Mouse (Mus musculus) CD4-positive helper T cell, adult 2 months (primary cell): Measurements from ENCODE around the gene Gm21028.
"Not testable (repeated sequence)": the region's sequence is repeated elsewhere in the genome, so short reads cannot be mapped to it uniquely, and the experiment has no call there.

Source experiments
- DNase-seq: peaks from one replicate; pipeline ENCODE4 v3.0.0-alpha.2; 2012; ENCODE audit warnings: low read depth, missing footprints, low spot score

The Gm21028 gene

DNA sequence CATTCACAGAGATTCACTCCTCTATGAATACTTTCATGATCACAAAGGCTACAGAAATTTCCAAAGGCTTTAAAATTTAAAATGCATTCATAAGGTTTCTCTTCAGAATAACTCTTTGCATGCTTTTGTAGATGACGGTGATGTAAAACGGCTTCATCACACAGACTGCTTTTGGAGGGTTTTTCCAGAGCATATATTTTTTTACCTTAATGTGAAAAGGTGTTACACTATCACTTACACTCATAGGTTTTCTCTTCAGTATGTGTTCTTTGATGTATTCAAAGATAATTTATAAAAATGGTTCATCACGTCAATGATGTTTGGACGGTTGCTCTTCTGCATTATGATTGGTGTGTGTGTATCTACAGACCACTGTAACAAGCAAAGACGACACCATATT lies at the start of gene Gm21028:
Gm21028 (minus strand) TSS at position 101 of the 400 bp plus-strand sequence.
- no peak for DNase-seq

DNA sequence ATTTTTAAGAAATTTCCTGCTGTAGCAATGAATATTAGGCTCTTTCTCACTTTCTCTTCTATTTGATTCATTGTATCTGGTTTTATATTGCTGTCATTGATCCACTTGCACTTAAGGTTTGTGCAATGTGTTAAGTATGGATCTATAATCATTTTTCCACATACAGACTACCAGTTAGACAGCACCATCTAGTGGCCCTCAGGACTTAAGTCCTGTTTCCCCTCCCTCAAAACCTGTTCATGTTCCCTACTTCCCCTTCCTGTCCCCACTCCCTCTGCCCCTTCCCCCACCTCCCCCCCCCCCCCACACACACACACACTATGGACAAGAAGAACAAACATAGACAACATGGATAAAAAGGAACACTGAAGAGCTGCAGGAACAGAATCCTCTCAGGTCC lies 17.3 kb upstream of the Gm21028 start:
- DNase-seq: peak; percentile 3

DNA sequence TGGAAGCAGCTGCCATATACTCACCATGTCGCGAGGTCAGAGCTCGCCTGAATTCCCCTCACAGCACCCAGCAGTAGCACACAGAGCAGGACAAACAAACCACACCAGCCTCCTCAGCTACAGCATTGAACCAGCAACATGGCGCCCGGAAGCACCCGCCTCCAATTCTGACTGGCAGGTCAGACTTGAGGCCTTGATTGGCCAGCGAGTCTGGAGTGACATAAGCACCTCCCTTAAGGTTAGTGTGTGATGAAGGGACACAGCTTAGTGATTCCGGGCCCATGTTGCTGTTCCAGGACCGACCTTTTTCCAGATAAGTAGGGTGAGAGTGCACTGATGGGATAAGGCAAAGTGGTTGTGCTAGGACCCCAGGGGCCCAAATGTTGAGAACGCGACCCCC lies 14.0 kb upstream of the Gm21028 start, which contains the start of gene Zfp977:
Zfp977 (minus strand) TSS at position 135 of the 400 bp plus-strand sequence.
- DNase-seq: not testable (repeated sequence)

DNA sequence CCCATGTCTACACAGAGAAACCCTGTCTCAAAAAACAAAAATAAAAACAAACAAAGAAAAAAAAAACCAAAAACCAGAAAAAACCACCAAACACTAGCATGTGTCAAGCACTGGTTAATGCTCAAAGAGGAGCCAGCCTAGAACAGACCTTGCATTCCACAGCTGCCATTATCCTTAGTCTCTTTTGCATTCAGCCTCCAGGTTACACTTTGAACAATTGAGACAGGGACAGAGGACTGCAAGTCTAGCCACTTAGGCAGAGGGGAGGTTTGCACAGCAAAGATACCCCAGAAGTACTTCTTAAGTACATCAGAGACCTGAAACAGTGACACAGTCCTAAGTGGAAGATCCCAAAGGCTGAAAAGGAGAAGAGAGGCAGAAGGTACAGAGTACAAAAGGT lies 12.9 kb upstream of the Gm21028 start:
- not testable (repeated sequence) for DNase-seq

DNA sequence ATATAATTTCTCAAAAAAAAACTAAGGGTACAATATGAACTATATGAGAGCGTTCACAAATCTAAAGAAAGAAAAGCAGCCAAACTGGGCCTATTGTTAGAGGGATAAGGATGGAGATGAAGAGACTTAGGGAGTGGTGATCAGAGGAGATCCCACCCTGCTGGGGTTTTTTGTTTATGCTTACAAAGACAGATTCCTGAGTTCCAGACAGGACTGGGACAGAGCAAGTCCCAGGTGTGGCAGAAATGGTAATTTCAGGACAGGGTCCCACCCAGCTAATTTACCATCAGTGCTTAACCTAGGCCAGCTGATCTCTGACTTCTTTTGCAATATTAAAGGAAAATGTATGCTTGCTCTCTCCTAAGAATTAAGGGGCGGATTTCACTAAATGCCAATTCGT lies 26.6 kb downstream of the Gm21028 start:
- DNase-seq: no peak
